Mouse (Mus musculus) hindbrain, embryonic 10.5 days (tissue): ENCODE measurements around the gene Prss42. TPM values are rescaled to one million over a fixed set of nuclear protein-coding genes. Genes with fewer than 3 reads are reported as not detected.
A peak's percentile ranks its signal among the peaks of the same experiment; 100 is the strongest.

ENCODE experiments used
- DNase-seq: peaks from one replicate; pipeline ENCODE4 v3.0.0-alpha.2; 2017; ENCODE audit warnings: low spot score
- H3K27ac ChIP-seq: fragments of 300-500 bp; sonication (generic); 2 replicates; pipeline ENCODE4 v1.5.1; 2016; ENCODE audit warnings: mild to moderate bottlenecking, moderate library complexity
- H3K27me3 ChIP-seq: fragments of 300-500 bp; sonication (generic); 2 replicates; pipeline ENCODE4 v1.6.1; 2016; ENCODE audit warnings: mild to moderate bottlenecking; ENCODE audit not compliant: poor library complexity, insufficient read depth, severe bottlenecking
- H3K36me3 ChIP-seq: fragments of 300-500 bp; sonication (generic); 2 replicates; pipeline ENCODE4 v1.6.1; 2016; ENCODE audit warnings: mild to moderate bottlenecking, moderate library complexity
- H3K4me1 ChIP-seq: fragments of 300-500 bp; sonication (generic); replicated peaks from 2 replicates; pipeline ENCODE4 v1.6.1; 2016; ENCODE audit warnings: mild to moderate bottlenecking
- H3K4me3 ChIP-seq: fragments of 300-500 bp; sonication (generic); 2 replicates; pipeline ENCODE4 v1.5.1; 2016; ENCODE audit warnings: mild to moderate bottlenecking, moderate library complexity
- H3K9me3 ChIP-seq: fragments of 300-500 bp; sonication (generic); 2 replicates; pipeline ENCODE4 v1.6.1; 2016; ENCODE audit warnings: mild to moderate bottlenecking, moderate library complexity
- WGBS: fragments of 180-500 bp; shearing (Covaris S2); methylation state at CpG from one replicate; pipeline ENCODE4 v1.1.7; 2016; 5-methylcytosine and 5-hydroxymethylcytosine counted together
- polyA plus RNA-seq: library from polyadenylated mRNA; unstranded; fragments of >200 nt; fragmentation: Nextera tagmentation; extraction: Ambion mirVana; gene quantifications from 2 replicates; pipeline ENCODE4 v1.2.1, GENCODE M21; 2016

Prss42 gene
- not detected in 2 replicates for polyA plus RNA-seq

DNA sequence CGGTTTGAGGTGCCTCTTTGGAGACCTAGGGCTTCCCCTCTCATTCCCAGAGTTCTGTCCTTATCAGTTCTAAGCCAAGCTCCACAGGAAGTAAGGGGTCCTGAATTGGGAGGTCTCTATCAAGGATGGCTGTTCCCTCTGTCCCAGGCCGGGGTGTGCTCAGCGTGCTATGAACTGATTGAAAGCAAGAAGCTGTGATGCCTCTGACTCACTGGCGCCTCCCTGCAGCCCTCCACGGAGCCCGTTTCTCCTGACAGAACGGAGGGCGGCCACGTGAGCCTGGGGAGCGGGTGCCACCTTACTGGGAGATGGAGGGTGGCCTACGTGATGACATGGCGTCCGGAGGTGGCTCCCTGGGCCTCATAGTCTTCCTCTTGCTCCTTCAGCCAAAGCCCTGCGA, at the start of gene Prss42:
Gene Prss42, plus strand, starts transcription at position 301 of the 400 bp plus-strand sequence.
- H3K27me3 ChIP-seq = no peaks in the 10 kb centered on the region
- no peaks in the 10 kb centered on the region for H3K9me3 ChIP-seq
- H3K4me1 ChIP-seq = no peaks in the 10 kb centered on the region
- no peak for DNase-seq
- no peaks in the 10 kb centered on the region for H3K36me3 ChIP-seq
- H3K27ac ChIP-seq = no peak within 1 kb of the TSS
- 92% methylated on average over 14 of the region's 14 CpGs for WGBS
- no peak within 1 kb of the TSS for H3K4me3 ChIP-seq

DNA sequence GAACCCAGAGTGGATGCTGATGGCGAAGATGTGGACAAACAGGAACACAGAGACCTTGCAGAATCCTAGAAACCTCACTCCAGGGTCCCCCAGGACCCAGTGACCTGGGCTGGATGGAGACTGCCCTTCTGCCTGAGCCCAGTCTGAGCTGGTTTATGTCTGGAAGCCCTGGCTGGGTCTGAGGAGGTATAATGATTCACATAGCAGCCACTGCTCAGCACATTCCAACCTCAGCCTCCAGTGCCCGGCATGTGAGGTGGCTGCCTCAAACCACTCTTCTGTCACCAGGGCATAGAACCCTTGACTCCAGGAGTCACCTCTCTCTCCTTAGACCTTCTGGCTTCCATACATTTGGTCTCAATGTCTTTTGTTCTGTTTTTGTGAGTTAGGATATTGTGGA, 49.5 kb upstream of the Prss42 start:
- 64% methylated on average over 2 of the region's 2 CpGs for WGBS
- H3K9me3 ChIP-seq = no peaks in the 10 kb centered on the region
- no peak overlapping the region for H3K4me3 ChIP-seq
- peaks cover 58% of the 10 kb centered on the region for H3K27me3 ChIP-seq
- no peaks in the 10 kb centered on the region for H3K36me3 ChIP-seq
- peaks cover 58% of the 10 kb centered on the region for H3K4me1 ChIP-seq
- H3K27ac ChIP-seq = no peak overlapping the region
- no peak for DNase-seq

DNA sequence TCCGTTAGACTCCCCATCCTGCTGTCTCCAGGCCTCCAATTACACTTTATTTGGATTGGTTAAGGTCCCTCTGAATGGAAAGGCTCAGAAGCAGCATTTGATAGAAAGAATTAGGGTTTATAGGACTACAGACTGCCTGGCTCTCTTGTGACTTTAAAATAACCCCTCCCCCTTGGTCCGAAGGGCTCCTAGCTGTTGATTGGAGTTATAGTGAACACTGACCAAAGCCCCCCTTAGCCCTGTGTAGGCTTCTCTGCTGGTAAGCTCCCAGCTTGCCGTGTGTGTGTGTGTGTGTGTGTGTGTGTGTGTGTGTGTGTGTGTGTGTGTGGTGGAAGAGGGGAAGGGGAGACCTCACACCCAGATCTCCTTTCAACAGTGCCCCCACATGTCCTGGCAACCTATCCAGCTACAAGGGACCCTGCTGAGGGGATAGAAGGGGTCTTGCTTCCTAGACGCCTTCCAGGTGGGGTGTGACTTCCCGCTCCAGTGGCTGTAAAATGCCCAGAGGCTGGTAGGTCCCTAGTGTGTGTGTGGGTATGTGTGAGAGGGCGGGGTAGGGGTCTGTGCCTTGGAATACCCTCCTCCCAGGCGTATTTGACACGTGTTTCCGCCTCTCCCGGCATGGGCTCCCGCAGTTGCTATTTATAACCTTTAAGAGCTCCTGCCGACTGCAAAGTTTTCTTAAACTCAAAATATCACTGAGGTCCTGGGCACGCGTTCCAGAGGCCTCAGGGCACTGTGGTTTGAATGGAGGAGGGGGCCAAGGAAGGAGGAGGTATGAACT, 47.4 kb upstream of the Prss42 start:
- Histone ChIP-seq H3K27ac (peak overlapping the region; percentile 3), H3K4me1 (peaks cover 60% of the 10 kb centered on the region), H3K36me3 (no peaks in the 10 kb centered on the region), H3K4me3 (no peak overlapping the region), H3K27me3 (peaks cover 37% of the 10 kb centered on the region), H3K9me3 (no peaks in the 10 kb centered on the region)
- DNase-seq = no peak
- 44% methylated on average over 14 of the region's 14 CpGs for WGBS

DNA sequence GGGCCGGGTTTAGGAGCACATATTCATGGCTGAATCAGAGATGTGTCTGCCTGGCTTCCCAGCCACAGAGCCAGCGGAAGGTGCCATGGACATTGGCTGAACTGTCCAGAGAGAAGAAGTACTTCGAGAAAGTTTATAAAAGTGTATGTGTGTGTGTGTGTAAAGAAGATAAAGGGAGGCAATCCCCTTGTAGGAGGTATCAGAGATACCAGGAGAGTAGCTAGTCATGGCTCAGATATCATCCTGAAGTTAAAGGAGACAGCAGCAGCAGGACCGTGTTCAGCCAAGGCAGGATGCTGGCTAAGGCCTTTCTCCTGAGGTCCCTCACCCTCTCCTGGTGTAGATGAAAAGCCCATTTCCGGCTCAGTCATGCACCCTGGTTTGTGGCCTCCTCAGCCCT, 46.6 kb upstream of the Prss42 start:
- Histone ChIP-seq H3K9me3 (no peaks in the 10 kb centered on the region), H3K4me1 (peaks cover 51% of the 10 kb centered on the region), H3K4me3 (no peak overlapping the region), H3K27me3 (peaks cover 28% of the 10 kb centered on the region), H3K27ac (peak overlapping the region; percentile 3), H3K36me3 (no peaks in the 10 kb centered on the region)
- DNase-seq = no peak
- 85% methylated on average over 5 of the region's 5 CpGs for WGBS

DNA sequence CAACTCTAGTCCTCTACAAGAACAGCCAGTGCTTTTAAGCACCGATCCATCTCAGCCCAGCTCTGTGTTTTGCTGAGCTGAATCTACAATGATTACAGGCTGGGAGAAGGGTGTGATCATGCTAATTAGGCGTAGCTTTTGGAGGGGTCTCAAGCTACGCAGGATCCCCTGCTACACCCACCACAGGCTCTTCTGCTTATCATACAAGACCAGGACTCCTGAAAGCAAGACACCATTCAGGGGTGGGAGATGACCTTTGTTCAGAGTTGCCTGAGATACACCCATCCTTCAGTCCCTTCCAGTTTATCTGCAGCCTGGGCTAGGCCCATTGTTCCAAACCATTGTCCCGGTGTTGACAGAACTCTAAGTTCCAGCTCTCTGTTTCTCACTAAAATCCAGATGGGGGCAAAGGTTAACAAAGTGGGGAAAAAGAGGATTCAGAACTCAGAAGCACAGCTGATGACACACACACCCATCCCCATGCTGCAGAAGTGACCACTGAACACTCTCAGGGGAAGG, 45.0 kb upstream of the Prss42 start:
- no peak for DNase-seq
- Histone ChIP-seq H3K9me3 (no peaks in the 10 kb centered on the region), H3K36me3 (no peaks in the 10 kb centered on the region), H3K27me3 (peaks cover 16% of the 10 kb centered on the region), H3K4me3 (no peak overlapping the region), H3K27ac (peak overlapping the region; percentile 50; the same call in 1 of the 2 replicates), H3K4me1 (peaks cover 43% of the 10 kb centered on the region)
- 66% methylated on average over 4 of the region's 4 CpGs for WGBS

DNA sequence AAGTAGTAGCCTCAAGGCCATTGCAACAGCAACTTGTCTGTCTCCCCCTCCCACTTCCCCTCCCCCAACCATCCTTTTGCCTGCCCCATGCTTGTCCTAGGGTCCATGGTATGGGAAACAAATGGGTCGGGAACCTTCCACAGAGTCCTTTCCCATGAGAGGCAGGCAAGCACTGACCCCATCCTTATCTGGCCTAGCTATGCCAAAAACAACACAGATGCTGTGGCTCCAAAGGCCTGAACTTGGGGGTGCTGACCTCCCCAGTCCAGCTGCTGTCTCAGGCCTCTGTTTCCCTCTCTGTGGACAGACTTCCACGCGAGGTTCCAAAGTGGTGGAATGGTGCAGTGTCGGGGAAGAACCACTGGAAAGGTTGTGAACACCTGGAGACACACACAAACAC, 44.2 kb upstream of the Prss42 start:
- no peak for DNase-seq
- H3K27ac ChIP-seq = no peak overlapping the region
- H3K27me3 ChIP-seq = peaks cover 12% of the 10 kb centered on the region
- peaks cover 43% of the 10 kb centered on the region for H3K4me1 ChIP-seq
- H3K36me3 ChIP-seq = no peaks in the 10 kb centered on the region
- 86% methylated on average over 4 of the region's 4 CpGs for WGBS
- H3K4me3 ChIP-seq = no peak overlapping the region
- no peaks in the 10 kb centered on the region for H3K9me3 ChIP-seq

DNA sequence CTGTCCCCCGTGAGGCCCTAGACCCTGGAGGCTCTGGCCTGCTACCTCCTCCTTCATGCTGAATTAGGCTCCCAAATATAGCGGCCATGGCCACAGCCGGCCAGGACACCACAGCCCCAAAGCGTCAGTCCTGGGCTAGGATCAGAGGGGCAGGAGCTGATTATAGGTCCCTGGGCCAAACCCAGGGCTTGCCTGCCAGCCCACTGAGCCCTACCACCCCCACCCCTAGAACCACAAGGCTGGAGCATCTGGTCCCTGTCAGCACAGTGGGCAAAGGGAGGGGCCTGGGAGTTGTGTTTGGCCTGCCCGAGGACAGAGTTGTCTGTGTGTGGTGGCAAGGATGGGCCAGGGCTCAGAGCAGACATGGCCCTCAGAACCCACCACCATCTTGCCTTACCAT, 40.1 kb upstream of the Prss42 start:
- no peaks in the 10 kb centered on the region for H3K9me3 ChIP-seq
- 84% methylated on average over 5 of the region's 5 CpGs for WGBS

DNA sequence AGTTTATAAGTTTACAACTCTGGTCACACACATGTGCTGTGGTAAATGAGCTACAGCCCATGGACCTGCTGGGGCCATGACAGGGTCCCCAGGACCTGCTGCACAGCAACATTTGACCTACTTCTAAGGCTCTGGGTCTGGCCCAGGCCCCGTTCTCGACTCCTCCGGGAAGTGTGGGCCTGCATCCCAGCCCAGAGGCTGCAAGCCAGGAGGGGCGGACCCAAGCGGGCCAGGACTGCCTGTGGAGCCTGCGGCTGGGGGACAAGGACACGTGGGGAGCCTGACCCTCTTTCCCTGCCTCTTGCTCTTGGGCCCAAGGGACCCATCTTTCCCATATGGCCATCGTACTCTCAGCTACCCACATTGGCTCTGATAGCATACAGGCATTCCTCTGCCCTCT, 39.4 kb upstream of the Prss42 start:
- Histone ChIP-seq H3K9me3 (no peaks in the 10 kb centered on the region), H3K36me3 (no peaks in the 10 kb centered on the region), H3K4me1 (peaks cover 29% of the 10 kb centered on the region), H3K27me3 (peaks cover 12% of the 10 kb centered on the region), H3K4me3 (no peak overlapping the region), H3K27ac (no peak overlapping the region)
- DNase-seq = no peak
- WGBS = 75% methylated on average over 8 of the region's 8 CpGs

More for the DNA sequence above, 40.1 kb upstream of the Prss42 start:
- peaks cover 5% of the 10 kb centered on the region; the same call in 1 of the 2 replicates for H3K27me3 ChIP-seq
- no peak for DNase-seq
- no peaks in the 10 kb centered on the region for H3K36me3 ChIP-seq
- peaks cover 33% of the 10 kb centered on the region for H3K4me1 ChIP-seq
- H3K4me3 ChIP-seq = no peak overlapping the region
- H3K27ac ChIP-seq = no peak overlapping the region

DNA sequence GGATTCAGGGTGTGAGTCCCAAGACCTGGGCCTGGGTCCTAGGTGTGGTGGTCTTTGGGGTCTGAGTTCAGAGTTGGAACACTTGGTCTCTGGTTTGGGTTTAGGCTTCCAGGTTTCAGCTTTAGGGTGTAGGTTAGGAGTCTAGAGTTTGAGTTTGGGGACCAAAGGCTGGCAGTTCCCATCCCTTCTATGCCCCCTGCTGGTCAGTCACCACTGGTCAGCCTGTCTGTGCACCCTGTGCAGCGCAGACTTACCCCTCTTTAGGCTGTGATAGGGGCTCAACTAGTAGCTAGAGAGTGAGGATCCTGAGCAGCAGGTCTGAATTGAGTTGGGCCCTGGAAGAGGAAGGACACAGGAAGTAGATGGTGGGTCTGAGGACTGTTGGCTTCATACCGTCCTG, 38.7 kb upstream of the Prss42 start:
- Histone ChIP-seq H3K4me3 (no peak overlapping the region), H3K27me3 (peaks cover 18% of the 10 kb centered on the region), H3K4me1 (peaks cover 26% of the 10 kb centered on the region), H3K27ac (no peak overlapping the region), H3K9me3 (no peaks in the 10 kb centered on the region), H3K36me3 (no peaks in the 10 kb centered on the region)
- DNase-seq = peak; percentile 56
- 58% methylated on average over 2 of the region's 2 CpGs for WGBS

DNA sequence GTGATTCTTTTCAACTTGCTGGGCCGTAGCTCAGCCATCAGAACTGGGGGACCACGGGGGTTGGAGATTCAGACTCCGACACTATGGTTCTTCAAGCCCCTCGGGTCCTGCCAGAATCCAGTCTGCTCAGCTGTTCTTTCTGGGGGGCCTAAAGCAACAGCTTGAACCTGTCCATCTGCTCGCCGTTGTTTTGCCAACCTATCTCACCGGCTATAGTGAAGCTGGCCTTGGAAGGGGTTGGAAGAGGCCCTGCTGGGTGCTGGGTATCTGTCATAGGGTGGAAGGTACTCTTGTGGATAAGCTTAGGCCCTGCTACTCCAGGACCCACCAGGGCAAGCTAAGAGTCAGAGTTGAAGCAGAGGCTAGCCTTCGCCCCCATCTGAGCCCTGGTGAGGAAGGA, 37.1 kb upstream of the Prss42 start:
- H3K27ac ChIP-seq = no peak overlapping the region
- H3K9me3 ChIP-seq = no peaks in the 10 kb centered on the region
- no peak for DNase-seq
- H3K36me3 ChIP-seq = no peaks in the 10 kb centered on the region
- peaks cover 20% of the 10 kb centered on the region for H3K27me3 ChIP-seq
- WGBS = 87% methylated on average over 8 of the region's 8 CpGs
- no peak overlapping the region for H3K4me3 ChIP-seq
- H3K4me1 ChIP-seq = peaks cover 26% of the 10 kb centered on the region

DNA sequence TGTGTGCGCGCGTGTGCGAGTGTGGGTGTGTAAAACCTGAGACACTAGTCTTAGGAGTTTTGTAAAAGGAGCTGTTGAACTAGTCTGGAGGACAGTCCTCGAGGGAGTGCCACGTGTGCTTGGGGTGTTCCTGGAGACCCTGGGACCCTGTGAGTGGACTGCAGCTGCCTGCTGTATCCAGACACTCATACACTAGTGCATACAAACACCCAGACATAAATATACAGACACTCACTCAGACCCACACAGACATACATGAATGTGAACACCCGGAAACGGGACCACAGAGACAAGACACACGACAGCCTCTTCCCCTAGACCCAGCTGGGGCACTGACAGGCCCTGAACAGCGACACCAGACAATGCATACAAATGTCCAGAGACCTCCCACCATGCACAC, 35.2 kb upstream of the Prss42 start:
- DNase-seq = no peak
- H3K4me1 ChIP-seq = peaks cover 27% of the 10 kb centered on the region
- H3K4me3 ChIP-seq = no peak overlapping the region
- no peaks in the 10 kb centered on the region for H3K36me3 ChIP-seq
- WGBS = 83% methylated on average over 10 of the region's 10 CpGs
- no peak overlapping the region for H3K27ac ChIP-seq
- no peaks in the 10 kb centered on the region for H3K9me3 ChIP-seq
- H3K27me3 ChIP-seq = peaks cover 20% of the 10 kb centered on the region

DNA sequence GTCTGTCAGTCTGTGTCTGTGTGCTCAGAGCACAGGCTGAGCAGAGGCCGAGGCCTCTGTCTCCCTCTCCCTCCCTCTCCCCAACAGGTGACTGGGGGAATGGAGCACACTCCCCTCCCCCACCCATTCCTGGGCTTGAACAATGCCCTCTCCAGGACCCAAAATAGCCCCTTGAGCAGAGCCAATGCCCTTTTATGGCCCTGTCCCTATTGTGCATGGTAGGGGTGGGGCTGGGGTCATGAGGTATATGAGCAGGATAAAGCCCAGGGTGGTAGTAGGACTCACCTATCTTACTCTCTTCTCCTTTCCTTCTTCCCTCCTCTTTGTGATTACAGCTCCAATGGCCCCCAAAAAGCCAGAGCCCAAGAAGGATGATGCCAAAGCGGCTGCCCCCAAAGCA, 34.6 kb upstream of the Prss42 start:
- Histone ChIP-seq H3K4me1 (peaks cover 27% of the 10 kb centered on the region), H3K9me3 (no peaks in the 10 kb centered on the region)
- 69% methylated on average over 2 of the region's 2 CpGs for whole genome bisulfite sequencing

DNA sequence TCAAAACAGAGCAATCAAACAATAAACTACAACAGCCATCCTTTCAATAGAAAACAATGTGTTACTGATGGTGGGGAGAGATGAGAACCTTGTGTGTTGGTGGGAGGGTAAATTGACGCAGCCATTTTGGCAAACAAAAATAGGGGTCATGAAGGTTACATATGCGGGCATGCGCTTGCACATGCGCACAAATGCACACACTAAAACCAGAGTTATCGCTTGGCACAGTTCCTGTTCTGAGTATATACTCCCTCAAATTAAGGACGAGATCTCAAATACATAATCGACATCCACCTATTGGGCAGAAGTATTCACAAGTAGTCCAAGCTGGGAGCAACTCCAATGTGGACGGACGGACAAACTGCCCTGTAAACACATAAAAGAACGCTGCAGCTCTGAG, 25.6 kb upstream of the Prss42 start:
- 93% methylated on average over 10 of the region's 10 CpGs for WGBS
- no peak for DNase-seq

More for the DNA sequence above, 34.6 kb upstream of the Prss42 start:
- Histone ChIP-seq H3K36me3 (no peaks in the 10 kb centered on the region), H3K27me3 (peaks cover 20% of the 10 kb centered on the region), H3K27ac (no peak overlapping the region), H3K4me3 (no peak overlapping the region)
- DNase-seq = no peak

More for the DNA sequence above, 25.6 kb upstream of the Prss42 start:
- Histone ChIP-seq H3K4me1 (no peaks in the 10 kb centered on the region), H3K9me3 (no peaks in the 10 kb centered on the region), H3K36me3 (no peaks in the 10 kb centered on the region), H3K27me3 (0 out of 2 replicates have a peak, but pooled peaks cover 2% of the 10 kb centered on the region), H3K4me3 (no peak overlapping the region), H3K27ac (no peak overlapping the region)
